Mouse (Mus musculus) thymus, postnatal 25 days (tissue): Measurements from ENCODE around the gene Bahd1.

Experiments
- DNase-seq: peaks from one replicate; pipeline ENCODE4 v3.0.0; 2022

Gene Bahd1

GRCm38 (mm10) chr2:118943232-118943631, 43.1 kb downstream of the Bahd1 start:
- no peak for DNase-seq

GRCm38 (mm10) chr2:118948818-118949217, 48.6 kb downstream of the Bahd1 start:
- no peak for DNase-seq

GRCm38 (mm10) chr2:118949699-118950098, 49.5 kb downstream of the Bahd1 start:
- DNase-seq, result no peak

- no peak for DNase-seq
Observed at GRCm38 (mm10) chr2:118956497-118956896, 56.3 kb downstream of the Bahd1 start.

- no peak for DNase-seq
Observed at GRCm38 (mm10) chr2:118959644-118960043, 59.5 kb downstream of the Bahd1 start.

- DNase-seq, result no peak
Observed at GRCm38 (mm10) chr2:118960413-118960812, 60.2 kb downstream of the Bahd1 start.

- no peak for DNase-seq
Observed at GRCm38 (mm10) chr2:118961546-118961945, 61.4 kb downstream of the Bahd1 start.

- no peak for DNase-seq
Observed at GRCm38 (mm10) chr2:118963007-118963675, 63.0 kb downstream of the Bahd1 start.

GRCm38 (mm10) chr2:118963676-118964012, 63.5 kb downstream of the Bahd1 start:
- no peak for DNase-seq

GRCm38 (mm10) chr2:118969585-118970147, 69.5 kb downstream of the Bahd1 start:
- DNase-seq, result no peak

GRCm38 (mm10) chr2:118972048-118972447, 71.9 kb downstream of the Bahd1 start:
- no peak for DNase-seq

GRCm38 (mm10) chr2:118972687-118973376, 72.7 kb downstream of the Bahd1 start:
- peak; percentile 88 for DNase-seq
